Mouse (Mus musculus) heart, postnatal 4 days (tissue): ENCODE results near the gene Eml6. TPM values are rescaled to one million over a fixed set of nuclear protein-coding genes. Genes with fewer than 3 reads are reported as not detected.
"Not testable (repeated sequence)": the region's sequence is repeated elsewhere in the genome, so short reads cannot be mapped to it uniquely, and the experiment has no call there.

Source experiments
- DNase-seq: peaks from one replicate; pipeline ENCODE4 v3.0.0; 2021
- total RNA-seq, 2 experiments: library from RNA; stranded (reverse); gene quantifications; 2 replicates each; pipeline ENCODE4 v1.2.3; 2021

The Eml6 gene
- total RNA-seq, 2 experiments from 2014 or later = 1.5 to 1.7 TPM

DNA sequence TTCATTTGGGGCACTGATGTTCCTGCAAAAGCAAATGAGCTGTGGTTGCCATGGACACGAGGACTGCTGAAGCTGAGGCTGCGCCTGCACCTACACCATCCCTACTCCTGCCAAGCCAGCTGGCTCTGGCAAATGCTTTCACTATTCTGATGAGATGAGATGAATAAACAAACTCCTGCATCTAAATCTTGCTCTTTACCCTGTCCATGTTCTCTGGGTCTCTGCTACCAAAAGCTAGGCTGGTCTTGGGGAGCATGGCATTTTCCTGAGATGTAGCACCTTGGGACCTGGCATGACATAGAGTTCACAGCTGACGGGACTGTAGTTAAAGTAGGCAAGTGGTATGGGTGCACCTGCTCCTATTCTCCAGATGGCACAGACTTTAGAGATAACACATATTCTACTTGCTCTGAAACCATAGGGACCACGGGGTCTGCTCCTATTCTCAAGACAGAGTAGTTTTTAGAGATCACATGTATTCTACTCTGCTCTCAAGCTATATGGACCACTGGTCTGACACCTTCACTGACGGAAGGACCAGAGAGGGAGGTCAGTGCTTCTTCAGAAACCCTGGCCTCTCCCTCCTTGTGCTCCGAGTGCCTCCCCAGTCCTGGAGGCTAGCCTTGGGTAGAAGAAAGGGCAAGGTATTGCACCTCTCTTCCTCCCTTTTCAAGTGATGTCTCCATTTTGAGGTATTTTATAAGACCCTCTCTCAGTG is 236.8 kb downstream of the Eml6 start:
- DNase-seq = no peak

DNA sequence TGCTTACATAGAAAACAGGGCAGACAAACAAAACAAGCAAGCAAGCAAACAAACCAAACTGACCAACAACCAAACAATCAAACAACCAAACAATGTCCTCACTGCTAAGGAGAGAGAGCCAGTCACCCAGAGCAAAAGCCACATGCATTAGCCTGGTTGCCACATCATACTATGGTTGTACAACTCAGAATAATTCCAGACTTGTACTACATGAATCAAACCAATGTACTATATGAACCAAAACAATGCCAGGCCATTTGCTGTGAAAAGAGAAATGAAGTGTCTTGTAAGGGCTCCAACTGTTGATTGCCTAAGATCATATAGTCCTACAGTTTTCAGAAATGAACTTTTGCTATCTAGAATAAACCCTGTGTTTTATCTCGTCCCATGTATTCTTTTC is 237.3 kb downstream of the Eml6 start:
- DNase-seq = no peak

DNA sequence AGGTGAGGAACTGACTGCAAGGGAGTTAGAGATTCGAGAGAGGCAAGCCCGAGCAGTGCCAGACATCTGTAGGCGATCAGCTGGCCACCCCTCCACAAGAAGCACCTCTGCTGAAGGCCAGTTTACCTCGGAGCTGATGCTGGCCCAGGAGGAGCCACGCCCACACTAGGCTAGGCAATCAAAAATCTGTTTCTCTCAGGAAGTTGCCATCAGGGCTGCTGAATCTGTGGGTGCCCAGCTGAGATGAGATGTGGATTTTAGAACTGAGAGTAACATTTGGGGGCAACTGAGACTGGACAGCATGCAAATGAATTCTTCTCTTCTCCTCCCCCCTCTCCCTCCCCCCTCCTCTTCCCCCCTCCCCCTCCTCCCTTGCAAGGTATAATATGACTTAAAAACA is 238.4 kb downstream of the Eml6 start:
- DNase-seq = no peak

DNA sequence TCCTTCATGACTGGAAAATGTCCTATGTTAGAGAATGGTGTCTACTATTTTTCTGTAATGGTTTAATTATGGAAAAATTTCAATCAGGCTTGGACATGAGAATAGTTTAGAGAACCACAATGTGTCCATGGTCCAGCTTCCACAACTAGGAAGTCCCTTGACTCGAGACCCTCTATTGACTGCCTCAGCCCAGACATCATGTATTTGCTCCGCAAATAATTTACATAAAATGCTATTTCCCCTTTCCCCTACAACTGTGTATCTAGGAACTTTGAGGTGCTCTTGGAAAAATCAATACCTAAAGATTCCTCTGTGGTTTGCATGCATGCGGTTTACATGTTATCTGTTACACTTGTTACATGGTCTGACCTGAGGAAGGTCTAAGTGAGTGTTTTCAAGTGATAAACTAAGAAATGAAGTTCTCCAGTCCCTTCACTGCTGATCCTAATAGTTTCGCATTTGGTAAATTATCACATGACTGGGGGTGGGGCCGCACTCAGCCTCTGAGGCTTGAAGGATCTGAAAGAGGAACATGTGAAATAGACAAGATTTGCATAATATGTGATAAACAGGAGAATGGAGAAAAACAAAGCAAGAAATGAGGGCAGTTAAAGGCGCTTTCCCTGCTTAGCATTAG is 239.1 kb downstream of the Eml6 start:
- DNase-seq = no peak

DNA sequence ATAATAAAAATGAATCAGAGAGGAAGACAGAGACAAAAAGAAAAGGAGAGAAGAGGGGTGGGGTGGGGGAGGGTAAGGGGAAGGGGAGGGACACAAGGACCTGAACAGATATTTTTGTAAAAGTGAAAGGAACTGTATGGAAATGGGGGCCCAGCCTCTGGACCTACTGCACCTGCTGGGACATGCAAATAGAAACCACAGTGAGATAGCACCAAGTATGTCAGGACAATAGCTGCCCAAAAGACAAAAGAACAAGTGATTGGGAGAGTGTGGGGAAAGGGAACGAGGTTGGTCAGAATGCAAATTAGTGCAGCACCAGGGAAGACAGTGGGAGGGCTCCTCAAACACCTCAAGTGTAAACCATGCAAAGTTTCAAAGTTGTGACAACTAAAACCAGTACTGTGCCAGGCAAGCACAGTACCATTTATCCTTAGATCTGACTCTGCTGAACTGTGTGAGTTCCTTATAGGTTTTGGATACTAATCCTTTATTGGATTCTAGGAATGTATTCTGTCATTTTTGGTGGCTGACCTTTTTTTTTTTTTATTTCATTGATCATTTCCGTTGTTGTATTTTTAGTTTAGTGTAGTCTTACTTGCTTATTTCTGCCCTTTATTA is 246.3 kb downstream of the Eml6 start:
- no peak for DNase-seq

DNA sequence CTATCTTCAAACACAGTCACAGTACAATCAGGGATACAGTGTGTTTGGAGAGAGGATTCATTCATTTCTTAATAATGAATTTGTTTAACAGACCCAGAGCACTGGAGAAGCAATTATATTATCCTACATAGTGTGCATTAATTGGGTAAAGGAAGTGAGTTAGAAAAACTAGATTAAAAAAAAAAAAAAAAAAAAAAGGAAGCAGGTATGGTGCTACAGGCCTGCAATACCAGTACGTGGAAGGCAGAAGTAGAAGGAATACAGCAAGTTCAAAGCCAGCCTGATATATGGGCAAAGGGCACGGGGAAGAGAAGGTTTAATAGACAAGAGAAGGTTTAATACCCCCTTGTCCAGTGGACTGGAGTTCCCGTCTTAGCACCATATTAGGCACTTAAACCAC is 246.9 kb downstream of the Eml6 start:
- DNase-seq = no peak

DNA sequence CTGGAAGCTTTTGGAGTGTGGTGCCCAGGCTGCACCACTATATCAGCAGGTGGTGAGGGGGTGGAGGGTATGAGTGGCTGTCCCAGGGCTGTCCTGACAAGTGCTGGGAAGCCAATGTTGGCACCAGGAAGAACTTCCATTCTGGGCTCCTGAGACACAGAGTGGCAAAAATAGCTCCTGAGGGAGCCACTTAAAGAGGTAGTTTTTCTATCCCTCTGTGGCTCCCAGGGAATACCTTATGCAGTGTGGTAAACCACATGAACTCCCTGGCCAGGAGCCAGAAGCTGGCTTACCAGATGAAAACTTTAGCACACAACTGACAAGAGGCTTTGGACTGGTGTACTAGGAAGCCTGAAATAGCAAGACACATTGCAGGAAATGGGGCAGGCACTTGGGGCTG is 247.9 kb downstream of the Eml6 start:
- DNase-seq = peak; percentile 89

DNA sequence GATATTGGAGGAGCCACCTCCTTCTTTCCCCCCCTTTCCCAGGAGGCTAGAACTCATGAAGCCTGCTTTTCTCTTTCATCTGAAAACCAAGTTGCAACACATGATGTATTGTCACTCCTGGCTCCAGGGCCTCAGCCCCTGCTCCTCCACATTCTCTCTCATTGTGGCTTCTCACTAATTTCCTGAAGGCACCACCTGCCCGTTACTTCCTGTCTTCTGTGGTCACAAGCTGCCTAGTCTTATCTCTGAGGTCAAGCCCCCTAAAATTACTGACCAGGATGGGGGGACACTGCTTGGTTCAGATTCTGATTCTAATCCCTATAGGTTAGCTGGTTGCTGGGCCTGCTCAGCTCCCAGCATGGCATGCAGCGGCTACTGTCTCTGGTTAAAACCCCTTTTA is 251.1 kb downstream of the Eml6 start:
- DNase-seq = no peak

DNA sequence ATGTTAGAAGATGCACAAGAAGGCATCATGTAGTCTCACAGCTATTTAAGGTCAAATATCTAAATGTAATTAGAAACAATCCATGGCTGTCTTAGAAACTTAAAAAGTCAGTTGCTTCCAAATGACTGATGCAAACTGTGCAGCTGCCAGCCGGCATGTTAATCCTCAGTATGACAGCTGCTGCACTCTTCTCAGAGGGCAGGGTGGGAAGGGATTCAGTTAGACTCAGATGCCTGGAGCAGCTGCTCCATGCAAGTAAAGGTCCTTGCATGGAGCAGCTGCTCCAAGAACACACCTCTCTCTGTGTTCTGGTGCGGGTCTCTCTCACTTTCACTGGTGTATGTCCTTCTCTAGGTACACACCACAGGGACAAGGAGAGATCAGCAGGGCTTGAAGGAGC is 251.5 kb downstream of the Eml6 start:
- DNase-seq = peak; percentile 7

DNA sequence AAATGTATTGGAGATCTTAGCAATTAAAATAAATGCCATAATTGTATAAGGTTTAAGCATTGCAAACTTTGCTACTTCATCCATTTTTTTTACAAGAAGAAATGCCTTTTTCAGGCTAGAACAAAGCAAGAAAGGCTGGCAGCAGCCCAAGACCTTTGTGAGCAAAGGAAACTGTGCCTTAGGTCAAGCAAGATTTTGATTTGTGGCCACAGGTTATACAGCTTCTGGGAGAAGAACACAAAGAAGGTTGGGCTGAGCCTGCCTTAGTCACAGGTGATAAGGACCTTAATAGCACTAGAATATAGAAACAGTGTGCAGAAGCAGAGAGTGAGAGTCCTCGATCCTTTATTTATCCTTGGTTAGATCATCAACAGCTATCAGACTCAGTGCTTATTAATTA is 253.6 kb downstream of the Eml6 start:
- DNase-seq = peak; percentile 16

DNA sequence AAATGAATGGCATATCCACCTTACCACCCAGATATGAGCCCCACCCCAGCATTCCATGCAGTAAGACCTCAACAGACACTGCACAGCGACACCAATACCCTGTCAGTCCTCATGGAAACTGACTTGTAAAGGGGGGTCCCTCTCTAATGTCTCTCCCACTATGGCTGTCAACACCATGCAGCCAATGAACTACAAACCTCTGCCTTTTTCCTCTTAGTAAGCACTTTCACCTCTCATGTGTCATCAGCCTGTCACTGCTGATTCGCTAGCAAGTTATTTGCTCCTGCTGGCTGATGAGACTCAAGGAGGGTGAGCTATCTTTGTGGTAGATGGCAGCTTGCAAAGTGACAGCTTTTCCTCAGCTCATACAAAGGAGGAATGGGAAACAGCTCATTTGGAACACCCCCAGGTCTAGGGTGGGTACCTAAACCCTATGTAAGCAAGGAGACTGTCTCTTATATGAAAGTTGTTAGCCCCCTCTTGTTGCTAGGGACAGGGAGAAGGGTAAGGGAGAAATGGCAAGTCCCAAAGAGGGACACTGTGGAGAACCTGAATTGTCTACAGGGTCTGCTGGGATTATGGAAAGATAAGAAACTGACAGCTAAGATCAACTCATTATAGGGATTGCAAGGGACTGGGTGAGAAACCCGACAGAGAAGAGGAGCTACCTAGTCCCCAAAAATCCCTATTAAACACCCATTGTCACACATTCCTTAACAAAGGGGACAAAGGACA is 255.0 kb downstream of the Eml6 start:
- no peak for DNase-seq

DNA sequence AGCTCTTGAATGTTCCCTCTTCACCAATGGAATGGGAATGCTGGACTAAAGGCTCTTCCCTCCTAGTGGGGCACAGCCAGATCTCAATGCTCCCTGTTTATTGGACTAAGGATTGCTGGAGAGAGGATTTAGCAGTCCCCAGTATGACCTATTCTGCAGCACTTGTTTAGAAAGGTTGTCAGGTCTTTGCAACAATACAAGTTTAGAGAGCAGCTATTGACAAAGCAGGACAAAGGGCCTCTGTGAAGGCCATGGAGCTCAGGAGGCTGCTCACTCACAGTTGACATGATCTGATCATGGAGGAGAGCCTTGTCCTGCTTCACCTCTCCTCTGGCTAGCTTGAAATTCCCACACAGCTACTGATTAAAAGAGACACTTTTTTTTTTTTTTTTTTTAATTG is 257.3 kb downstream of the Eml6 start:
- no peak for DNase-seq

DNA sequence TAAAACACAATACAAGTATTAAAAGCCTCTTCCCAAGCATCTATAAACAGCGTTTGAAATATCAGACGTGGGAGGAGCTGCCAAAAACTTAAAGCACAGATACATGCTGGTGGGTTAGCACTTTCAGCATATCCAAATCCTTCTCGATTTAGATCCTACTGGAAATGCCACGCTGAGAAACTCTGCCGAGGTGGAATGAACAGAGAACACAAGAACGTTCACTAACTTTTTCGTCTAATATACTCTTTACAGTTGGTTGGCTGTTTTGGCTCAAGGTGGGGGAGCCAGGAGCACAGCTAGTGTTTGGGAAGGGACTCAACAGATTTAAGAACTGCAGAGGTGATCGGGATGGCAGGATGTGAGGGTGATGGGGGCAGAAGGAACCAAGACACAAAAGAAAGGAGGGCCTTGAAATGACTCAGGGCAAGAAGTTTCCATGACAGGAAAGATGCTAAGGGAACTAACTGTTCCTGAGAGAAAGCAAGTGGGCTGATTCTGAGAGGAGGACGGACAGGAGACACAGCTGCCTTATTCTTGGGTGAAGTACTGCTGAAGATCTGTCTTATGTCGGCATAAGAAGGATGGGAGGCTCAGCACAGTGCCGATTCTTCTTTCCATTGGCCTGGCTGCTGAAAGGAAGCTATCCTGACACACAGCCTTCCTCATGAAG is 259.4 kb downstream of the Eml6 start:
- DNase-seq = no peak

DNA sequence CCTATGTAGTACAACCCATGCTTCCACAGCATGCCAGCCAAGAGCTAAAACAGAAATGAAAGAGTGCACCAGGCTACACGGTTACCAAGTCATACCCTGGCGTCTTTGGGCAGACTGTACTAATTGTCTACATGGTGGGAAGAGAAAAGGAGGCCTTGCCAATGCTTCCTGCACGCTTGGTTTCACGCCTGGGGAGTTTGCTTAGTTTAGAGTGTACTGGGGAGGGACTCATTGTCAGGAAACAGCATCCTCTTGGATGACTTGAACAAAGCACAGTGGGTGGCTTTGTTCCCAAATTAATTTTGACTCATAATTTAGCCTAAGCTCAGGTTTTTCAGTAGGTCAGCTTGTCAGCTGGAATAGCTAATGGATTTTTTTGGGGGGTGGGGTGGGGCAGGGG is 260.8 kb downstream of the Eml6 start:
- DNase-seq = no peak

DNA sequence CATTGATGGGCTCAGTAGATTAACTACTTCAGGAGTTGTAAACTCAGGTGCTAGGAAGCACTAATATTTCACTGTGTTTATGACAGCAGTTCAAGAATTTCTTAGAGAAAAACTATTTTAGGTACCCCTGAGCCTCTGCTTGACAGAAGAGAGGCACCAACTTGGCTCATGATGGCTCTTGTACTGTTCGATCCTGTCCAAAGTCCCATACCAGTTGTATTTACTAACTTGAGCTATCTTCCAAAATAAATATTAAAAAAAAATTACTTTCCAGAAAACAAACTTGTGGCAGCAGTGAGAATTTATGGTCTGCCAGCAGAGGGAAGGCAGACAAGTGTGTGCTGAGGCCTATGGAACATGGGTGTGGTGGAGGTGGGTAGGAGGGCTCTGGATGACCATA is 263.1 kb downstream of the Eml6 start:
- no peak for DNase-seq

DNA sequence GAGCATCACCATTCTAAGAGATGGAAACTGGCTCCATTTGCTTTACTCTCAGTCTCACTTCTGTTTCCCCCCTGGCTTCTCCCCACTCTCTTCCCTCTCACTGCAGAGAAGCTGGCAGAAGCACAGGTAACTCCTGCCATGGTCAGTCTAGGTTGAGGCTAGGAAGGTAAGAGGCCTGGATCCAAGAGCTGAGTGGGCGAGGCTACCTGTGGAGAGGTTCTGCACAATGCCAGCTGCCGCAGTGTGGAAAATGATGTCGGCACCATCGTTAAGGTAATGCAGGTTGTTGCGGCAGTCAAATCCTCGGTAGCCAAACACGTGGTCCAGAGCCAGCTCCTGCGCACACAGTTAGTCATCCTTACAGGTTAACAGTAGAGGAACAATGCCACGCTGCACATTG is 264.4 kb downstream of the Eml6 start:
- DNase-seq = no peak

DNA sequence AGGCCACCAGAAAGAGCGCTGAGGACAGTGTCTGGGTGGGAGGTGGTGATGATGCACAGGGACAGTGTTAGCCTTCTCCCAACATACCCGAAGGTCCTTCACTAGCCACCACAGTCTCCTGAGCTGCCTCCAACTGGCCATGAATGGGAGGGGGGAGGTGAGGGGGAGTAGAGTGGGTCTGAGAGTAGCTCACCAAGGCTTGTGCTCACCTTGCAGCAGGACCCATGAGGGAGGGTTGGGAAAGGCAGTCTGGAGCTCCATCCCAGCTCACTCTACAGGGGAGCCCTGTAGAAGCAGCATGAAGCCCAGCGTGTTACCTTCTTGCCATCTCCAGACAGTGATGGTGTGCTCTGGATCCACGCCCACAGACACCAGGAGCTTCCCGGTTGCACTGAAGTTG is 267.2 kb downstream of the Eml6 start:
- DNase-seq = no peak

DNA sequence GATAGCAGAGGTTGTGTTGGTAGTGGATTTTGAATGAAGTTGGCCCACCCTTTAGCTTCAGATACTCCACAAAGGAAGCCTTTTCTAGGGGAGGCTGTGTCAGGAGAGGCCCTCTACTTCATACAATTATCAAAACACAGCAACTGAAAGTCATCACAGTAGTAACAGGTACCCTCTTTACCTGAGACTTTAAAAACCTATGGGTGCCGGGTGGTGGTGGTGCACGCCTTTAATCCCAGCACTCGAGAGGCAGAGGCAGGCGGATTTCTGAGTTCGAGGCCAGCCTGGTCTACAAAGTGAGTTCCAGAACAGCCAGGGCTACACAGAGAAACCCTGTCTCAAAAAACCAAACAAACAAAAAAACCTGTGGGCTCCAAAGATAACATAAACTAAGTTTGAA is 269.8 kb downstream of the Eml6 start:
- DNase-seq = not testable (repeated sequence)

DNA sequence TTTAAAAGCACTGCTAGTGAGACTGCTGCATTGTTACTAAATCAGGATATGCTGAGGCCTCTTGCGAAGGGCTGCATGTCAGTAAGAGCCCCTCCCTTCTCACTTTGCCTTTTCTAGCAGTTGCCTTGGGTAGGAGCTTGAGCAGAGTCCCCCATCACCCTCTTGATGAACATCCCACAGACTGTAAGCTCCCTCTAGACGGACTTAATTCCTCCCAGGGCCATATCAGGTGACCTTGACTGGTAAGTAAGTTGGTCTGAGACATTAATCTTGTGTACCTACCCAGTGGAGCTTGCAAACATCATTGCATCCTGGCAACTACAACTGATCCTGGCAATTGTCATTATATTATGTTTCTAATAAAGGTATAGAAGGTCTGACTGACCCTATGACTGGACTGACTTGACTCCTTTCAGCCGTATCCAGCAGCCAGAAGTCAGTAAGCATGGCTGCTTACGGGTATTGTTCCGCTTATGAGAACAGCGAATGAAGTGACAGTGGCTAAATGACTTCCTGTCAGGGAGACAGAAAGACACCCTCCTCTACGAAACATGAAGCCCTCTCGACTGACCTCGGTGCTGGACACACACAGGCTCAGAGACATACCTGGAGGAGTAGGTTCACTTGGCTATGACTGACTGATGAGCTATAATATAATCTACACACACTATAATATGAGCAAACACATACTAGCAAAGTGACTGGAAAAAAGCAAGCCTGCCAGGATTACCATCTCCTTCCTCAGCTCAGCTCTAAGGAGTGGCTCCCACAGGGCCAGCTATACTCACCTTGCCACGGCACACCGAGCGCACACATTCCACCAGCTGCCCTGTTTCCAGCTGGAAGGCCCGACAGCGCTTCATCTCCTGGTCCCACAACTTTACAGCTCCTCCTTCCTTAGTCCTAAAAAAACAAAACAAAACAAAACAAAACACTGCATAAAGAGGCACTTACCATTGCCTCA is 273.9 kb downstream of the Eml6 start:
- DNase-seq = no peak

DNA sequence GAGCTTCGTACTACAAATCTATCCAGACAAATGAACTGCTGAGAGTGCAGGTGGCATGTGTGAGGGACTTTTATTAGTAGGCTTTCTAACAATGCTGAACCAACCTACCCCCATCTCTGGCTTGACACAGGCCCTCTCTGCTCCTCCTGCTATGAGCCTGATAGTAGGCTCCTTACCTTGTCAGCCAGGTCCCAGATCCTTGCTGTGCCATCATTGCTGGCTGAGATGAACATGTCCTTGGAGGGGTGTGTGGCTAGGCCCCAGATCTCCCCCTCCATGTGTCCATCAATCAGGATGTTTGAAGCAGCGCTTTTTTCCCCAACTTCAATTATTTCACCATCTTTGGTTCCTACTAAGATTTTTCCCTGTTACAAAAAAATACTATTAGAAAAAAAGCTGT is 274.8 kb downstream of the Eml6 start:
- DNase-seq = no peak

DNA sequence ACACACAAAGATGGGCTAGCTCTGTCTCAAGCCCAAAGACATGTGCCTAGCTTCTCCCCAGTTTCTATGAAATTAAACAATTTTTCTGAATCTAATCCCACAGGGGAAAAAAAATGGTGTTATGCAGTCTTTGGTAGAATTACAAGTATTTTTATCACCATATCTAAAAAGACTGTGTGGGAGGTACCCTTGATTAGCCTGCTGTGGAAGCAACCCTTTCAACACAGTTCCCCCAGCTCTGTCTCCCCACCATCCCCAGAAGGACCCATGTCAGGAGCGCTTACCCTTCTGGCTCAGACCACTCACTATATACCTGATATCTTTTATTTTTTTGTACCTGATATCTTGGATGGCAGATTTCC is 276.4 kb downstream of the Eml6 start:
- DNase-seq = no peak
